Mouse (Mus musculus): ENCODE results near the gene Abl1.

The Abl1 gene

DNA sequence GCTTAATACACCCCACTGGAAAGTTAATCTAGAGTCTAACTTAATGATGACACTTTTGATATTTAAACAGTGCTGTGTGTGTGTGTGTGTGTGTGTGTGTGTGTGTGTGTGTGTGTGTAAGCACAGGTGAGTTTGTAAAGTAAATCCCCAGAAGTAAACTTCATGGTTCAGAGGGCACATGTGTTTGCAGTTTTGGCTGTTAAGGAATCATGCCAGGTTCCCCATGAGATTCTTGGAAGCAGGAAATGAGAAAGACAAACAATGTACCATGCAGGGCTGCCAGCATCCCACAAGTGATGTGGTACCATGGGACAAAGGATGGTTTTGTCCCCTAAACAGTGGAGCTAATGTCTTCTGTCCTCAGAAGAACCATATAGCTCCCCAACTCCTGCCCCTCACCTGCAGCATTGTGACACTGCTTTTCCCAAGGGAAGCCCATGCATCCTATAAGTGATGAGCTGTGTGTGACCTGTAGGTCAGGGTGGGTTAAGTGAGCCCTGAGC is 57.6 kb downstream of the Abl1 start:
- no peak for DNase-seq (ENCODE audit: low spot score in 2 of 2)

DNA sequence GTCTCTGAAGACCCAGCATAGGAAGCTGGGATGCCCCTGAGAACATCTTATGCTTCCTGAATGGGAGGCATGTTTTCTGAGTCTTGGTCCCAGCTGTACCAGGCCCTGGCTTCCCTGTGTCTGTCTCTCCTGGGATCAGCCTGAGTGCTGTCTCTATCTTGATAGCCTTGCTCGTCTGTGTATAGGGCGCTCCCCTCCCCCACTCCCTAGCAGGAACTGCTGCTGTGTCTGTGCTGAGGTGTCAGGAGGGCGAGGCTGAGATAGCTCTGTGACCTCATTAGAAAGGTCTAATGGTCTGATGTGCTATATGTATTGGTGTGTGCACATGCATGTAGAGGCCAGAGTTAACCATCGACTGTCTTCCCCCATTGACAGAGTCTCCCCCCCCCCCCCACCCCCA is 58.7 kb downstream of the Abl1 start:
- no peak for DNase-seq (ENCODE audit: low spot score in 2 of 2)

DNA sequence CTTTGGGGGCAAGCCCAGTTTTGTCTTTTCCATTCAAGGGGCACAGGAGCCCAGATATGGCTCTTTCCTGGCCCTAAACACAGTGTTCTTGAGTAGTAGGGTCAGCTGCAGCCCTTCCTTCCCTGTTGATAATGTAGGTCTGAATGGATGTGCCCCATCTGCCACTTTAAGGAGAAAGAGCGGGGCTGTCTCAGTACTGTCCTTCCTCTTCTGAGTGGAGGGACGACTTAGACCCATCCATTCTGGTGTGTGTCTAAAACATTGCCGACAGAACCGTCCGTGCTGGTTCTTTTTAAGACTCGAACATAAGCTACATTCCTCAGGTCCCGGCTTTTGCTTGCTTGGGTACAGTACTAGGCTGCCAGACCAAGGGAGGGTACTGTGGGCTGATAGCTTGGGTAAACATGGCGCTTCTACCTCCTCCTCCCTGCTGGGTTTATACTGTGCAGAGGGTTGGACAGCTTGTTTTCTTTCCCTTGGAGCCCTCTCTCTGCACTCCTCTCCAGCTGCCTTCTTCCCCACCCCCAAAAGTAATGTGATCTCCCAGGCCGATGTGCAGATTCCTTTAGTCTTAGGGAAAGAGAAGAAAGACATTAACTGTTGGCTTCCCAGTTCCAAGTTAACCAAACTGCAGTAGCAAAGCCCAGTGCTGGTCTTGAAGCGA is 61.0 kb downstream of the Abl1 start:
- DNase-seq (ENCODE audit: low spot score in 2 of 2): no peak

DNA sequence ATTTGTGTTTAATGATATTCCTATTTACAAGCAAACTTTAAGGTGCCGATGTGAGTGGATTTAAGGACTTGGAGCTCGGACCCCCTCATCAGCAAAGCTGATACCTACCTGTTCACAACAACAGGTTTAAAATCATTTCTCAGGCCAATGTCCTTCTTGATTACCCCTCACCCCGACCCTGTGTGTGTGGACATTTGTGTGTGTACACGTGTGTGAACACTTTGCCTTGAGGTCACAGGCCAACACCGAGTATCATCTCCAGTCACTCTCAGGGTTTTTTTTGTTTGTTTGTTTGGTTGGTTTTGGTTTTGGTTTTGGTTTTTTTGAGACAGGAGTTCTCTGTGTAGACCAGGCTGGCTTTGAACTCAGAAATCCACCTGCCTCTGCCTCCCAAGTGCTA is 62.0 kb downstream of the Abl1 start:
- no peak for DNase-seq (ENCODE audit: low spot score in 2 of 2)

DNA sequence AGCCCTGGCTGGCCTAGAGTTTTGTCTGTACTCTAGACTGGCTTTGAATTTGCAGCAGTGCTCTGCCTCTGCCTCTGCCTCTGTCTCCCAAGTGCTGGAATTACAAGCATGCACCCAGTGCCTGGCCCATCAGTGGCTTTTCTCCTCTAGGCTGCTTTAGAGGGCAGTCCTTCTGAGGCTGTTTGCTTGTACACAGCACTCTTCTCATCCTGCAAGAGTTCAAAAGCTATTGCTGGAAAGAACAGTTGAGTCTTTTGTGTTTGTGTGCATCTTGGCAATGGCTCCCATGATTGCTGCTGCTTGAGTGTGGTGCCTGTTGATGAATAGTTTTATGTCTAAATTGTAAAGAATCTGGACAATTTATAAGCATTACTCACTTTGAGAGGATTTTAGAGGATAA is 69.3 kb downstream of the Abl1 start:
- no peak for DNase-seq (ENCODE audit: low spot score in 2 of 2)

DNA sequence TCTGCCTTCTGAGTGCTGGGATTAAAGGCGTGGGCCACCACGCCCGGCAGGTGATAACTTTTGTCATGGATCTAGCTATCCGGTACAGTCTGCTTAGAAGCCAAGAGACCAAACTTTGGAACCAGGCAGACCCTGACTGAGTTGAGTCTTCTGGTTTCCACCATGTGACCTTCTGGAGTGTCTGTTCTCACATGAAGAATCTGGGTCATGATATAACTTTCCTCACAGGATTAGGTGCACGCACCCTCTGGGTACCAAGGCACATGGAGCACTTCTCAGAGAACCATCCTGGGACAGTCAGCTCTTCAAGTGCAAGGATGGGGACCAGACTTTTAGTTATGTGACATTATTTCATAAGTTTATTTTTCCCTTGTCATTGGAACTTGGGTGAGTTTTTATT is 70.8 kb downstream of the Abl1 start:
- DNase-seq (ENCODE audit: low spot score in 2 of 2): no peak

DNA sequence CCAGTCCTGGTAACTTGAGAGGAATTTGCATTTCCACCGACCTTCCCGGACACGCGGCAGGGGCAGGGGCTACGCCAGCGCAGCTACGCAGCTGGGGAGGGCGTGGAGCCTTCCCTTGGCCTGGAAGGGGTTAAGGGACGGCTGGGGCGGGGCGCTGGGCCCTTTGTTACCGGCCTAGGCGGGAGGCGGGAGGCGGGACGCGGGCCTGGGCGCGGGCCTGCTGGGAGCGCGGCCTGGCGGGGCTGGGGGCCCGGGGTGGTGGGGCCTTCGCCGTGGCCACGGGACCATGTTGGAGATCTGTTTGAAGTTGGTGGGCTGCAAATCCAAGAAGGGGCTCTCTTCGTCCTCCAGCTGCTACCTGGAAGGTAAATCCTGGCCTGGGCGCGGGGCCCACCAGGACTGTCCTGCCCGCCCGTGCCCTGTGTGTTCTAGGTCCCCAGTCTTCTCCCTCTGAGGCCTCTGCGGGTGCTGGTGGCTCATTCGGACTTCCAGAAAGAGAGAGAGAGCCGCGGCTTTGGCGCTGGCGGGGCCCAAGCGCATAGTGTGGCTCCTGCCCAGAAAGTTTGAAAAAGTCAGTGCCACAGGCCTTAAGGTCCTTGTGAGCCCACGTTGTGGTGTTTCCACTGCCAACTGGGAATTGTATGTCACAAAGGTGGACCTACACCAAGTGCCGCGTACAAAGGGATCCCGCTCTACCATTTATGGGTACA is 71.7 kb downstream of the Abl1 start:
- no peak for DNase-seq (ENCODE audit: low spot score in 2 of 2)

DNA sequence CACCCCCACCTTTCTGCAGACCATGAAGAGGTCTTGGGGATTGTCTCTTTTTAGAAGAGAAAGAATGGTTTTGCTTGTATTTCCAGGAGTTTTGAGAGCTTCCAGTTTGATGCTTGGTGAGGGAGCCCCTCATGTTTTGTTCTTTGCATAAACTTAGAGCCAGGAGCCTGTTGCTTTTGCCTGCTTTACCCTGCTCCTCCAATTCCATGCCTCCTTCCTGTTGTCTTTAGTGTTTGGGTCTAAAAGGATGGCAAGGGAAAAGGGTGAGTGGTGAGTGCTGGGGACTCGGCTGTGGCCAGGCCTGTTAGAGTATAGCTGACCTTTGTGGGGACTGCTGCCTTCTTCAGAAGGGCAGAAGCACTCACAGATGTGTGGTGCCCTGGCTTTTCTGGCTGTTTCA is 72.3 kb downstream of the Abl1 start:
- DNase-seq (ENCODE audit: low spot score in 2 of 2): no peak

DNA sequence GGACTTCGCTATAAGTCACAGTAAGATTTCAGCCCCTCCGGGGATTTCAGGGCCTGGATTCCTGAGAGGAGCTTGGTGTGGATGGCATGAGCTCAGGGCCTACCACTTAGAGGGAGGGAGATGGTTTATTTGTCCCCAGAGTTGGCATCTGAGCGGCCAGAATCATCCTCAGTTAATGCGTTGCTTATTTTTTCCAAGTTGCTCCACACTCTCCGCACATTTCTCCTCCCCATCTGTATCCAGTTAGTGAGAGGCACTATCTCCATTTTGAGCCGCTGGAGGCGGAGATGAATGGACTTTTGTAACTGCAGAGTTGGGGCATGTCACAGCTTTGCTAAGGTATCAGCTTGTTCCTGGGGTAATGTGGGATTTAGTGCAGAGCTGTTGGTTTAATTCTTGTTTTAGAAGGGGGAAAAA is 72.9 kb downstream of the Abl1 start:
- DNase-seq (ENCODE audit: low spot score in 2 of 2): no peak

DNA sequence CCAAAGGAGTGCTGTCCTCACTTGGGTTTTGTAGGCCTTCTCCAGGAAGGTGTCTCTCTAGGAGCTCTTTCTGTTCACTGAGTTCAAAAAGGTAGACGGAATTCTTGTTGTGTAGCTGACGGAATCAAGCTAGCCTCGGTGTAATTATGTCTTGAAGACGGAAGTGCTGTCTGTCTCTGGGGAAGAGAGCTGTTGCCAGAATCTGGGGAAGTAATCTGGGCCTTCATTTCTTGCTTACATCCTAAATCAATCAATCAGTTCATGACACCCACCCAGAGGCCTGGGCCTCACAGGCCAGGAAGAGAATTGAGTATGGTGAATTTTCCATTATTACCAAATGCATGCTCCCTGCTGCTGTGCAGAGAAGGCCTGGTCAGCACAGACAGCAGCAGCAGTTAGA is 73.4 kb downstream of the Abl1 start:
- no peak for DNase-seq (ENCODE audit: low spot score in 2 of 2)

DNA sequence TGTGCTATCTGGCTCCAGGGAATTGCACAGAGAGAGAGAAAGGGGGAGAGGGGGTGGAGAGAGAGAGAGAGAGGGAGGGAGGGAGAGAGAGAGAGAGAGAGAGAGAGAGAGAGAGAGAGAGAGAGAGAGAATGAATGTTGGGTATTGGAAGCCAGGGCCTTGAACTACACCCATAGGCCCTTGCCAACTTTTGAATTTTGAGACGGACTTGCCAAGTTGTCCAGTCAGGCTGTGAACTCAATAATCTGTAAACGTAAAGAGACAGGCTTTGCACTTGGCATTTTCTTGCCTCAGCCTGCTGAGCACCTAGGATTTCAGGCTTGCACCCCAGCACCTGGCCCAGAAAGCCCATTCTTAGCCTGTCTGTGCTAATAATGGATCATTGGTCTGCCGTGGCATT is 74.0 kb downstream of the Abl1 start:
- DNase-seq (ENCODE audit: low spot score in 2 of 2): no peak

DNA sequence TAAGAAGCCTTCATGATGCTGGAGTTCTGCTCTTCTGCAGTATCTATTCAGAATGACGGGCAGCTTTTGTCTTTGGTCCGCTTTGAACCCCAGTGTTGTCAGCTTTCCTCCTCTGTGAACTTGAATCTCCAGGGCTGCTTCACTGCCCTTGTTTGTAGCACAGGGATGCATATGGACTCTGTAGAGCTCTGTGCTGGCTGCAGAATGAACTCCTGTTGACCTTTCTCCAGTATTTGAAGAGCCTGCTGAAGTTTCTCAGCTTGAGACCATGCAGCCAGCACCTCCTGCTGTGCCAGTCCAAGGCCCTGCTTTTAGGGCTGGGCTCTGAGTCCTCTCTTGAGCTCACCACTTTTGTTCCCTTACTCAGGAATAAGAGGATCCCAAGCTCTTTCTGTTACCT is 74.7 kb downstream of the Abl1 start:
- no peak for DNase-seq (ENCODE audit: low spot score in 2 of 2)

DNA sequence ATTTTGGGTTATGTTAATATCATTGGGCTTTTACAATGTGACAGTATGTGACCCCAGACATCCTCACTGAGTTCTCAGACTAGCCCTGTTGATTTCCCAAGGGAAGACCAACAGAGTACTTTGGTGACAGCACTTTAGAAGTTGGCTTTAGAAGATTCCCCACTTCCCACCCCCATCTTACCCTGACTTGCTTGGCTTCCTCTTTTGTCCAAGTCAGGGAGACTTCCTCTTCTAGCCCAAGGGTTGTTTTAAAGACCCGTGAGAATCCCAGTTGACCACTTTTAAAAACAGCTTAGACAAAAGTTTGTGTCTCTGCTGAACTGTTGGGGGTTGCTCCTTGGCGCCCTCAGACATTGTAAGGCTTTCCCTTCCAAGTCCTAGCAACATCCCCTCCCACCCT is 75.1 kb downstream of the Abl1 start:
- no peak for DNase-seq (ENCODE audit: low spot score in 2 of 2)

DNA sequence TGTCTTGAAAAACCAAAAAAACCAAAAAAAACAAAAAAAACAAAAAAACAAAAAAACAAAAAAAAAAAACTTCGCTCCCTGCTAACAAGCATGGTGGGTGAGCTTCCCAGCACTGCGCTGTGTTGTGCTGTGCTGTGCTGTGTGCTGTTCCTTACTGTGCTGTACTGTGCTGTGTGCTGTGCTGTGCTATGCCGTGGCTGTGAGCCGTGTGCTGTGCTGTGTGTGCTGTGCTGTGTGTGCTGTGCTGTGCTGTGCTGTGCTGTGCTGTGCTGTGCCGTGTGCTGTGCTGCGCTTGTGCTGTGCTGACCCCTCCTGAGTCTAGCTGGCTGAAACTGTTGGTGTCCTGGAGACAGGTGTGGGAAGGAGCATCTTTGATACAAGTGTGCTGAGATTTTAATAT is 78.9 kb downstream of the Abl1 start:
- no peak for DNase-seq (ENCODE audit: low spot score in 2 of 2)

DNA sequence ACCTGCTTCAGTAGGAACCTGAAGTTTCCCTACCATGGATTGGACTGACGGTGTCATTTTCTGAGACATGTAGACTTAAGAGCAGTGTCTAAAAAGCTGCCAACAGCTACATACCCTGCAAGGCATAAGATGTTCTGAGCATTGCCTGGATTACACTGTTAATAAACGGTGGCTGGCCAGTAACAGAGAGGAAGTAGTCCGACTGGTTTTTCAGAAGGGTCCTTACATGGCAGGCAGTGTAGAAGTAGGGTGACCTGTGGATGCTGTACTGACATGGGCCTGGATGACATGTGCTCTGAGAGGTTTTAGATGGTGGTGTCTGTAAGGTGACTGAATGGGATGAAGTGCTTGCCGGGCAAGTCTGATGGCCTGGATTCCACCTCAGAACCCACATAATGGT is 79.6 kb downstream of the Abl1 start:
- DNase-seq (ENCODE audit: low spot score in 2 of 2): no peak

DNA sequence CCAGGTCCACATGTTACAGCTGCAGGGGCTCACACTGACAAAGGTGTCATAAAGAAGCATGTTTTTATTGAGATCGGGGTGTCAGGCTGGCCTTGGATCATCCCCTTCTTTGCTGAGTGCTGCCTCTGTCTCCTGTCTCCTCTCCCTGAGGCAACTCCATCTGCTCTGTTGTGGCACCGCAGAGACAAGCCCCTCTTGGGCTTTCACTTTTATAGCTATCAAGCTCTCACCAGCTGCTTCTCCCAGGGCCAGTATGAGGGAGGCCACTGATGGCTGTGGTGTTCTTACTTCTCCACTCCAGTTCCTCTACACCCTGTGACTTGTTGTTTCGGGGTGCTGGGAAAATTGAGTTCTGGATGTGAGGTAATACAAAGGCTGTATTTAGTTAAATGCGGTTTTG is 80.9 kb downstream of the Abl1 start:
- no peak for DNase-seq (ENCODE audit: low spot score in 2 of 2)

DNA sequence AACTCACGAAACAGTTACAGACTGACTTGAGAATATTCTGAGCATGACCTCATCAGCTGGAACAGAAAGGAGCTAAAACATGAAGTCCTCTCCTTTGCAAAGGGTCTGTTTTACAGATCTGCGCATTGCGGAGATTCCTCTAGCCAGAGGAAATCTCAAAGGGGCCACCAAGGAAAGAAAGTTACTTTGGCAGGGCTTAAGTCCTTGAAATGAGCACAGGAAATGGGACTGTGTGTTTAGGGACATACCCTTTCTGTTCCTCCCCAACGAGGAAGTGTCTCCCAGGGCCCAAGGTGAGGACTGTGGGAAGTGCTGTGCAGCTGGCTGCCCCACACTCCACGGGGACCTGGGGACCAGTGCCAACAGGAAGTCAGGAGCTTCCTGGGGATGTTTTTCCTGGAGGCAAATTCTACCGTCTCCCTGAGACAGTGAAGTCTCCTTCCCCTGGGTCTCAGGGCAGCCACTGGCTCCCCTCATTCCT is 81.5 kb downstream of the Abl1 start:
- DNase-seq (ENCODE audit: low spot score in 2 of 2): no peak

DNA sequence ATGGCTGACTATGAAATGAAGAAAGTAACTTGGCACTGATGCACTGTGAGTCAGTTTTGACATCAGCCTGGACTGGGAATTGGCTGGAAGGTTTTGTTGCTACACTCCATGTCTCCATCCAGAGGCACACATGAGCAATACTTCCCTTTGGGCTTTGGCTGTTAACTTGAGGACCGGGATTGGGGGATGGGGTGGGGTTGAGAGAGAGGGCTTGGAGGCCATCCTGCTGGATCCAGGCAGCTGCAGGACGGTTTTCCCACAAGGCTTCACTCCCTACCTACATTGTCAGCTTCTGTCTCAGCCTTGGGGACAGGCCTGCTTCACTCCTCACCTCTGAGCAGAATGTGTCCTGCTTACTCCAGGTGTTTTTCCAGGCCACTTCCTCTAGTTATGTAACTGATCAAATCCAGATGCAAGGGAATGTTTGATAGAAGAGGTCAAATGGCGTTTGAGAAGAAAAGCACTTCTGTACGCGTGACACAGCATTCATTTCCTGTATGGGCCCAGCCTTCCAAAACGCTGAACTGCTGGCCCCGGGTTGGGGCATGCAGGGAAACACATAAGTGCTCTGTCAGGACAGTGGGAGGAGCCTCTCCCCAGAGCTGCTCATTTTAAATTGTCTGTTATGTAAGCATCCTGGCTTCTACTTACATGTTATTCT is 82.7 kb downstream of the Abl1 start:
- no peak for DNase-seq (ENCODE audit: low spot score in 2 of 2)

DNA sequence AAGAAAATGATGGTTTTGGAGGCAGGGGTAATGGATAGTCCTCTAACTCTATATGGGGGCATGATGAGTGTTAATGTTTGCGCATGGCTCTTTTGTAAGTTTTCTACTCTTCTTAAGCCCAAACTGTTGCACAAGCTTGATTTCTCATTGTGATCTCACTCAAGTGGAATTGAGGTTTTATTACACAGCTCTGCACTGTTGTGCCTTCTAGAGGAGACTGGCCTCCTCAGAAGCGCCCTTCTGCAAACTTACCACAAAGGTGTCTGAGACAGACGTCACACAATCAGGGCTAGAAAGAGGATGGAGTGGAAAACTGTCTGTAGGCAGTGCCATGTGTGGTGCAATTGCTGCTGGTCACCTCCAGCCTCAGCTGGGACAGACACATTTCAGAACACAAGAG is 88.3 kb downstream of the Abl1 start:
- no peak for DNase-seq (ENCODE audit: low spot score in 2 of 2)

DNA sequence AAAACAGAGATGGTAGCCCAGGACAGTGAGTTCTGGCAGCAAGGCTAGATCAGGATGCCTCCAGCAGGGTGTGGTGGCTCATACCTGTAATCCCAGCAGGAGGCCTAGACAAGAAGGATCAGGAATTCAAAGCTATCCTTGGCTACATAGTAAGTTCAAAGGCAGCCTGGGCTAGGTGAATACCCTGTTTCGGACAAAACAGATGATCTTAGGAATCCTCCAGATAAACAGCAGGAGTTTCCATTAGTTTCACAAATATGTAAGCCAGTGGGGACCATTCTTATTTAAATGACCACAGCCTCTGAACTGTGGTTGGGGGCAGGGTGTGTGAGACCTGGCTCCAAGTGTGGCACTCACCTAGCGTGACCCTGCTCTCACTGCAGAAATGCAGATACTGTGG is 91.1 kb downstream of the Abl1 start:
- no peak for DNase-seq (ENCODE audit: low spot score in 2 of 2)

DNA sequence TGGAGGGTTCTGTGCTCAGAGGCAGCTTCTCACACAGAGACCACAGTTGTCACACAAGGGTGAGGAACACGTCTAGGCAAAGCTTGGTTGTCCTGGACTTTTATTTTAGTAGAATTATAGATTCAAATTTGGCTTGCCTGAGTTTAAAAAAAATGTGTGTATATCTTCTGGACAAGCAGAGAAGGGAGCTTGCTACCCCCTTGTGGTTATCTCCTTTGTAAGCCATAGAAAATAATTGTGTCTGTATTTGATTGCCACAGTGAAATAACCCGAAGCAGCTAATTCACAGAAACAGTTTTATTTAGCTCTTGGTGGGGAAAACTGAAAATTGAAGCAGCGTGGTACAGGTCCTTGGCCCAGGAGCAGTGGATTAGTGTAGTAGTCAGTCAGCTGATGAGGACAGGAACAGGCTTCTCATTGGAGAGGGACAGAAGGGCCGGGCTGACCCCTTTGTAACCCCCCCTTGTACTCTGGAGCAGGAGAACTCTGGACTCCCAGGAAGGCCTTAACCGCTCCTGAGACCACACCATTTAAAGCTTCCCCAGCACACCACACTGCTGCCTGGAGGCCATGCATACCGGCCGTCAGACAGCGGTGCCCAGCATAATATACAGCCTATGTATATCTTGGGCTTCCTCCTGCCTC is 94.9 kb downstream of the Abl1 start:
- DNase-seq (ENCODE audit: low spot score in 2 of 2): no peak

DNA sequence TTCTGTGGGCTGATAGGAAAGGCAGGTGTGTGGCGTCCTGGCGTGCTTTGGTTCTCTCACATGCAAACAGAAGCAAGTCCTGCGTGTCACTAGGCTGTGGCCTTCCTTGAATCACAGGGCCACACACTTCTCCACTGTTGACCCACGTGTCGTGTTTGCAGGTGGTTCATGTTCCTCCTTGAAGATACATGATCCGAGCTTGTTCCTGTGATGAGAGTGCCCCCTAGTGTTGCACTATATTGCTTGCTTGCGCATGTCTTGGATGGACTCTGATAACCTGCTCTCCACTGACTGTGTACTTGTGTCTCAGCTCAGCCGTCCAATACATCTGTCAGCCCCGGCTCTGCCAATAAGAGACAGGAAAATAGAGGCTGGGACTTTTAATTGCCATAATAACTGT is 96.9 kb downstream of the Abl1 start:
- DNase-seq (ENCODE audit: low spot score in 2 of 2): peak; percentile 89 to 91

Data from right cerebral cortex, adult 2 months (tissue).